ENCODE assay signal across 24 mouse cellular contexts in the genomic region with DNA sequence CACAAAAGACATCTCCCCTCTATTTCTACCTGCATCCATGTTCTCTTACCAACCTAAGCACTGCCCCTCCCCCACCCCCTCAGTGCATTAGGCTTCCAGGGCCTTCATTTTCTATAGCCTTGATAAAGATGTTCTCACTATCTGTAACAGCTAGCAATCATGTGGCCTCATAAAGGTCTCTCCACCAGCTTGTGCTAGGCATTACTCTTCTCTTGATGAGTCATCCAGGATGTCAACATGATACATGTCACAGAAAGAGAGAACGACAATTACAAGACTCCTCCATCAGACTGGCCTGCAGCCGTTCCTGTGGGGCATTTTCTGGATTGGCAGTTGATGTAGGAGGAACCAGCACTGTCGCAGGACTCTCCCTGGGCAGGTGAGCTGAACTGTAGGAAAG. TPM values are rescaled to one million over a fixed set of nuclear protein-coding genes. Genes with fewer than 3 reads are reported as not detected.
DNase-seq lines count a peak whose midpoint lies in the region; ATAC-seq and TF ChIP-seq lines count a peak whose summit lies in the region.
"Had no signal": no experiment of that assay in that cellular context is flagged by ENCODE, and none has a peak within 500 bp of the region (broad histone marks: within the 10 kb centered on the region; RNA-seq: fewer than 3 reads in every experiment).

No protein-coding gene starts in this region.

- H3K4me3 ChIP-seq in CH12.LX (replicated peaks in 1 of 3; ENCODE audit: low read depth in 2 of 3, low read length in 2 of 3, poor library complexity in 1 of 3): no peak overlapping the region
- no peak overlapping the region for H3K4me3 ChIP-seq in hindbrain, embryonic 11.5 days (ENCODE audit: low read depth, low read length)
- H3K4me3 ChIP-seq: embryonic facial prominence, embryonic 13.5 days; forebrain, embryonic 12.5 days; heart, adult 2 months; heart, embryonic 15.5 days; hindbrain, embryonic 10.5 days; hindbrain, embryonic 15.5 days had no signal

- dilution Hi-C loops in CH12.LX (cut with MboI; ENCODE audit: extremely low pct_ligation_motif_present, extremely low pct_unique_long_range_greater_than_20kb, low sequenced_read_pairs): no loop called here

- H3K9me3 ChIP-seq in CH12.LX (replicated peaks; ENCODE audit: low read length): no peaks in the 10 kb centered on the region
- no peaks in the 10 kb centered on the region for H3K9me3 ChIP-seq in hindbrain, embryonic 11.5 days (ENCODE audit: control insufficient read depth, low read length)
- H3K9me3 ChIP-seq: embryonic facial prominence, embryonic 13.5 days; forebrain, embryonic 12.5 days; heart, embryonic 15.5 days; hindbrain, embryonic 10.5 days; hindbrain, embryonic 15.5 days had no signal

- DNase-seq in heart, adult 11 months: peak; percentile 59
- DNase-seq in heart, postnatal 25 days (ENCODE audit: low spot score): no peak
- DNase-seq in A20 (ENCODE audit: low read depth, low spot score) (peak; percentile 41), CH12.LX (ENCODE audit: extremely low read depth) (no peak)
- no peak for DNase-seq in ovary, postnatal 36 days (ENCODE audit: low spot score)
- no peak for DNase-seq in hindbrain, embryonic 11.5 days (ENCODE audit: low spot score)
- no peak for DNase-seq in retina, embryonic 14.5 days (ENCODE audit: low spot score)
- DNase-seq: adrenal gland, adult 8-10 months; cerebellum, adult 11-12 months; cerebellum, adult 9-10 months; cerebellum, postnatal 25 days; gastrocnemius, postnatal 10 days; heart, adult 2 months; heart, postnatal 14 days; kidney, adult 2 months had no signal

- TF ChIP-seq POLR2A in CH12.LX (IDR thresholded peaks at IDR 0.05; ENCODE audit: low read depth, low read length): no peak

- no peak overlapping the region for H3K27ac ChIP-seq in CH12.LX (ENCODE audit: insufficient read depth, low read depth)
- H3K27ac ChIP-seq in hindbrain, embryonic 11.5 days (ENCODE audit: low read depth, low read length): no peak overlapping the region
- H3K27ac ChIP-seq: embryonic facial prominence, embryonic 13.5 days; forebrain, embryonic 12.5 days; heart, adult 2 months; heart, embryonic 15.5 days; hindbrain, embryonic 10.5 days; hindbrain, embryonic 15.5 days had no signal

- H3K79me2 ChIP-seq in CH12.LX (replicated peaks; ENCODE audit: control insufficient read depth, extremely low read depth, insufficient read depth, poor library complexity, severe bottlenecking): no peaks in the 10 kb centered on the region

- no peak overlapping the region for H3K9ac ChIP-seq in CH12.LX (ENCODE audit: insufficient read depth, low read depth)
- no peak overlapping the region for H3K9ac ChIP-seq in hindbrain, embryonic 11.5 days (ENCODE audit: low read depth, low read length)
- H3K9ac ChIP-seq: embryonic facial prominence, embryonic 13.5 days; forebrain, embryonic 12.5 days; heart, embryonic 15.5 days; hindbrain, embryonic 15.5 days had no signal

- TF ChIP-seq EP300 in CH12.LX (IDR thresholded peaks at IDR 0.05; ENCODE audit: low read length): no peak

- intact Hi-C loops in heart, postnatal 25 days (cut with DNase I): no loop called here

- H3K36me3 ChIP-seq in CH12.LX (replicated peaks in 1 of 2; ENCODE audit: control insufficient read depth in 1 of 2, insufficient read depth in 1 of 2, low read length in 1 of 2): no peaks in the 10 kb centered on the region
- no peaks in the 10 kb centered on the region for H3K36me3 ChIP-seq in hindbrain, embryonic 11.5 days (ENCODE audit: control insufficient read depth, insufficient read depth, low read length)
- H3K36me3 ChIP-seq: embryonic facial prominence, embryonic 13.5 days; forebrain, embryonic 12.5 days; heart, embryonic 15.5 days; hindbrain, embryonic 10.5 days; hindbrain, embryonic 15.5 days had no signal

- H3K4me1 ChIP-seq in CH12.LX (ENCODE audit: control insufficient read depth in 1 of 2, insufficient read depth in 2 of 2): peaks cover 6 to 11% of the 10 kb centered on the region in 2 experiments; a peak in 3 of 4 replicates
- H3K4me1 ChIP-seq in hindbrain, embryonic 11.5 days (replicated peaks; ENCODE audit: control insufficient read depth, insufficient read depth, low read length): no peaks in the 10 kb centered on the region
- H3K4me1 ChIP-seq: forebrain, embryonic 12.5 days; hindbrain, embryonic 15.5 days had no signal

- TF ChIP-seq CTCF in CH12.LX (conservative IDR thresholded peaks at IDR 0.05 in 1 of 2, IDR thresholded peaks at IDR 0.05 in 1 of 2; ENCODE audit: low read depth in 2 of 2, low read length in 2 of 2): no peak

- WGBS in hindbrain, embryonic 11.5 days: 84% methylated on average over 3 of the region's 3 CpGs

- H3K27me3 ChIP-seq in CH12.LX (replicated peaks): no peaks in the 10 kb centered on the region
- H3K27me3 ChIP-seq in hindbrain, embryonic 11.5 days (ENCODE audit: control insufficient read depth, insufficient read depth, low read length): no peaks in the 10 kb centered on the region
- H3K27me3 ChIP-seq: embryonic facial prominence, embryonic 13.5 days; forebrain, embryonic 12.5 days; heart, embryonic 15.5 days; hindbrain, embryonic 15.5 days had no signal

- H3K4me2 ChIP-seq in CH12.LX (ENCODE audit: insufficient read depth, low read depth, poor library complexity, severe bottlenecking): peak overlapping the region; percentile 4; the same call in 1 of the 2 replicates
- no peak overlapping the region for H3K4me2 ChIP-seq in hindbrain, embryonic 11.5 days (replicated peaks; ENCODE audit: low read depth, low read length)
- H3K4me2 ChIP-seq: embryonic facial prominence, embryonic 13.5 days; forebrain, embryonic 12.5 days; heart, embryonic 11.5 days; heart, embryonic 15.5 days; hindbrain, embryonic 15.5 days had no signal

- no peak for TF ChIP-seq RAD21 in CH12.LX (IDR thresholded peaks at IDR 0.05; ENCODE audit: low read depth, low read length)

- in situ Hi-C loops in CH12.LX (cut with MboI; ENCODE audit: low pct_ligation_motif_present, low pct_unique_long_range_greater_than_20kb, low sequenced_read_pairs): no loop called here

- no peak for ATAC-seq in hindbrain, embryonic 11.5 days (ENCODE audit: low FRiP score)
- ATAC-seq: forebrain, embryonic 16.5 days had no signal

TF ChIP-seq in CH12.LX, 34 proteins besides CTCF, POLR2A, EP300 and RAD21:
- TF ChIP-seq HCFC1 (IDR thresholded peaks at IDR 0.05; ENCODE audit: low read depth, low read length): no peak
- TF ChIP-seq CHD1 (IDR thresholded peaks at IDR 0.05; ENCODE audit: low read depth, low read length): no peak
- no peak for TF ChIP-seq NELFE (IDR thresholded peaks at IDR 0.05; ENCODE audit: low read depth, low read length)
- TF ChIP-seq UBTF (IDR thresholded peaks at IDR 0.05; ENCODE audit: low read depth, low read length): no peak
- TF ChIP-seq MXI1 (IDR thresholded peaks at IDR 0.05; ENCODE audit: low read depth, low read length): no peak
- no peak for TF ChIP-seq TCF12 (IDR thresholded peaks at IDR 0.05; ENCODE audit: low read depth, low read length)
- TF ChIP-seq IRF4 (IDR thresholded peaks at IDR 0.05; ENCODE audit: low read depth, low read length): no peak
- TF ChIP-seq GABPA (IDR thresholded peaks at IDR 0.05; ENCODE audit: insufficient replicate concordance, low read depth, low read length): no peak
- no peak for TF ChIP-seq MAFK (IDR thresholded peaks at IDR 0.05; ENCODE audit: insufficient replicate concordance, low read length)
- no peak for TF ChIP-seq E2F4 (IDR thresholded peaks at IDR 0.05; ENCODE audit: insufficient replicate concordance, low read depth, low read length)
- TF ChIP-seq KAT2A (IDR thresholded peaks at IDR 0.05; ENCODE audit: insufficient replicate concordance, low read length): no peak
- no peak for TF ChIP-seq BHLHE40 (IDR thresholded peaks at IDR 0.05; ENCODE audit: low read depth, low read length)
- no peak for TF ChIP-seq SMC3 (IDR thresholded peaks at IDR 0.05; ENCODE audit: low read depth, low read length)
- no peak for TF ChIP-seq ZMIZ1 (IDR thresholded peaks at IDR 0.05; ENCODE audit: low read depth, low read length)
- TF ChIP-seq SIN3A (IDR thresholded peaks at IDR 0.05; ENCODE audit: low read length): no peak
- TF ChIP-seq CHD2 (IDR thresholded peaks at IDR 0.05; ENCODE audit: low read length): no peak; the same call in 1 of the 2 replicates

RNA-seq across cellular contexts. Expression of a gene that starts 30.3 kb away (rescaled TPM):
- total RNA-seq in heart, postnatal 25 days (2021): 1 to 10 TPM; 2.8 to 3.2 TPM
- 0.29 and 0.42 TPM in 2 replicates for total RNA-seq in CH12.LX (2012; rRNA removed)
- 0.75 and 1.3 TPM in 2 replicates for total RNA-seq in CH12.LX (2014; rRNA removed)
- 1.0 and 1.7 TPM in 2 replicates for polyA plus RNA-seq in CH12.LX (2012; ENCODE audit: insufficient read length, low read depth)
- polyA plus RNA-seq in hindbrain, embryonic 11.5 days (2014; fragmentation: Nextera tagmentation; extraction: Ambion mirVana): 8.4 and 10.0 TPM in 2 replicates
- total RNA-seq: MEL had no signal
- polyA plus RNA-seq: C2C12 had no signal

Comparison
In these comparisons a context has a peak if more than half of its experiments do, and no peak if none do; other contexts are left out.
1. DNase-seq: peak in heart, adult 11 months (single experiment) and A20 (single experiment); none in heart, postnatal 25 days (single experiment), CH12.LX (single experiment), ovary, postnatal 36 days (single experiment), hindbrain, embryonic 11.5 days (single experiment) and retina, embryonic 14.5 days (single experiment).